Mouse (Mus musculus): Measurements from ENCODE around the gene Adgrl3.

Adgrl3 gene

DNA sequence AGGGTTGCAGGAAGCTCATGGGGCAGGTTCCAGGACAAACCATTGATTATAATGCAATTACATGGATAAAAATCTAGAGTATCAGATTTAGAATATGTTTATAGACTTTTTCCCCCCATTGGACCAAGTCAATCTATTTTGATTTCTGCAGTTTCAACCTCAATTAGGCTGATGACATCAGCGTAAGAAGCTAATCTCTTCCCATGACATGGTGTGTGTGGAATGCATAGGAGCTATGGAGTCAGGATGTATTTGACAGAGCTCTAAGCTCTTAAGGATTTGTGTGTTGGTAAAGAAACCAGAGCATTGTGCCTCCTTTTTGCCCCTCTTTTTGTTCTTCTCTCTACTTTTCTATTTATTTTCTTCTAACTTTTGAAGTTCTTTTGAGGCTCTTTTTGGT, 812.1 kb downstream of the Adgrl3 start:
- in situ Hi-C loops (cut with MboI, MseI) = no loop called here

DNA sequence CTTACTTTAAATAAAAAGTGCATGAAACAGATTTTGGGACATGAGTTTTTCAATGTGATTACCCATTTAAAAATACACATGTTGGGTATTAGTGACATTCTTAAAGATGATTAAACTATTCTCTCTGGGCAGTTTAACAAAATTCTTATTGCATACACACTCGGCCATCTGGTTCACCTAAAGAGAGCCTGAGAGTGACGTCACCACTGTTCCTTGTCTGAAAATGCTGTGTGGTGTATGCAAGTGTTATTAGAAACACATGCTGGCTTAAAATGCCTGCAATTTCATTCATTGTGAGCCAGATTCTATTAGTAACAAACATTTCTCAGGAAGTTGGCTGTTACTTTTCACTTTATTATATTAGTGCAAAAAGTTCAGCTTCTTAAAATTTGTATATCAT, 812.7 kb downstream of the Adgrl3 start:
- in situ Hi-C loops (cut with MboI, MseI) = no loop called here

DNA sequence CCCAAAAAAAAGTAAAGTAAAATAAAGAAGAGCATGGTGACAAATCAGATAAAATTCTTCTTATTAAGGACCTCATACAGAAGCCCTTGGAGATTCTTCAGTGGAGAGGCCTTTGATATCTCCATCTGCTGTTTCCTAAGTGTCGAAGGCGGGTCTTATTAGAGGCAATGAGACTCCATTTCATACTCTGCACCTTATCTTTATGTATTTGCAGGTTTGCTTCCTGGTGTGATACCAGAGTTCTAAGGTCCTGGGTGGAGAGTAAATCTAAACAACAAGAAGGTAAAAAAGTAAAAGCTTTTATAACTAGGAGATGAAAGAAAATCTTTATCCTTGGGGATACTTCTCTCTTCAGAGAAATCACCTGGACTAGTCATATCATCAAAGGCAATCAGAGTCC, 817.9 kb downstream of the Adgrl3 start:
- in situ Hi-C loops (cut with MboI, MseI) = no loop called here

DNA sequence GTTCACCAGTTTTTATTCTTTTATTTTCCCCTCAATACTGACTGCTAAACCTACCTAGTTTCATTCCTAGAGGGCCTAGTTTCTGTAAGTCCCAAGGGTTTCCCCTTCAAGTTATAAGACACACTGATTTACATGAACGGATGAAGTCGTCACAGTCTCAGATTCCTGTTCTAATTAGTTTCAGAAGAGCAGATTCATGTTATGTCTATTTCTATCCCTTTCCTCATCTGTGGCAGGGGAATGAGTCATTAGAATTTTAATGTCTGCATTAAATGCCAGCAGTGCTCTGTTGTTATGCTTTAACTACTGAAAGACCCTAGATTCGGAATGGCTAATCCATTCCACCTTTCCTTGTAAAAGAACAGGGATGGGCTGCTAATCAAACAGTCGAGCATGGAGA, 823.9 kb downstream of the Adgrl3 start:
- in situ Hi-C loops (cut with MboI, MseI) = no loop called here

DNA sequence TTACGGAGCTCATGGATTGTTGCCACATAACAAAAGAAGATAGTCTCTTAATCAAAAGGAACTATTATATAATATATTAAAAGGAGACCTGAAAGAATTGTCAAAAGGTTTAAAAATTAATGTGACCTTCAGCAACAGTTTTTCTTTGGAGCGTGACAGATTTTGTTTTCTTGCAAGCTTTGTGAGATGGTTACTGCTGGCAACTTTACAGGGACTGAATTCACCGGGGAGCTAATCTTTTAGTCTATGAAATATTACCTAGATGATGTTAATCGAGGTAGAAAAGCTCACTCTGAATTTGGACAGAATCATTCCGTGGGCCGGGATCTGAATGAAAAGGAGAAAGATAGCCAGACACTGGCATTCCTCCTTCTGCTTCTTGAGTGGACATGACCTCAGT, 850.4 kb downstream of the Adgrl3 start:
- in situ Hi-C loops (cut with MboI, MseI) = no loop called here

Data from regulatory T cell (primary cell).